ENCODE assay signal across 10 mouse cellular contexts in genomic region chr9:121791757-121792521, GRCm38 (mm10). TPM values are rescaled to one million over a fixed set of nuclear protein-coding genes. Genes with fewer than 3 reads are reported as not detected.
A peak's percentile ranks its signal among the peaks of the same experiment; 100 is the strongest.
DNase-seq lines count a peak whose midpoint lies in the region; ATAC-seq and TF ChIP-seq lines count a peak whose summit lies in the region.
"Had no signal": no experiment of that assay in that cellular context is flagged by ENCODE, and none has a peak within 500 bp of the region (broad histone marks: within the 10 kb centered on the region; RNA-seq: fewer than 3 reads in every experiment).

TSS of gene Hhatl (minus strand) at chr9:121792507.

- H3K9ac ChIP-seq in embryonic facial prominence, embryonic 12.5 days, result no peak within 1 kb of the TSS
- H3K9ac ChIP-seq in heart, embryonic 15.5 days, result peak within 1 kb of the TSS; percentile 47
- no peak within 1 kb of the TSS for H3K9ac ChIP-seq in forebrain, postnatal 0 days
- H3K9ac ChIP-seq: midbrain, embryonic 12.5 days had no signal

- H3K36me3 ChIP-seq in embryonic facial prominence, embryonic 12.5 days, result no peaks in the 10 kb centered on the region
- H3K36me3 ChIP-seq in heart, embryonic 15.5 days, result no peaks in the 10 kb centered on the region
- H3K36me3 ChIP-seq in forebrain, postnatal 0 days (ENCODE audit: insufficient read depth), result no peaks in the 10 kb centered on the region
- H3K36me3 ChIP-seq: midbrain, embryonic 12.5 days had no signal

- TF ChIP-seq CTCF in forebrain, postnatal 0 days (IDR thresholded peaks at IDR 0.05; ENCODE audit: low read depth), result no peak

- WGBS in embryonic facial prominence, embryonic 12.5 days, result 47% methylated on average over 24 of the region's 24 CpGs
- WGBS in heart, embryonic 15.5 days, result 25% methylated on average over 22 of the region's 24 CpGs
- 46% methylated on average over 24 of the region's 24 CpGs for WGBS in forebrain, postnatal 0 days

- H3K4me1 ChIP-seq in embryonic facial prominence, embryonic 12.5 days, result peaks cover 5% of the 10 kb centered on the region; the same call in 1 of the 2 replicates
- peaks cover 50% of the 10 kb centered on the region for H3K4me1 ChIP-seq in heart, embryonic 15.5 days (replicated peaks)
- no peaks in the 10 kb centered on the region for H3K4me1 ChIP-seq in forebrain, postnatal 0 days (ENCODE audit: insufficient read depth)

- no peaks in the 10 kb centered on the region for H3K9me3 ChIP-seq in embryonic facial prominence, embryonic 12.5 days
- no peaks in the 10 kb centered on the region for H3K9me3 ChIP-seq in heart, embryonic 15.5 days (replicated peaks)
- H3K9me3 ChIP-seq in forebrain, postnatal 0 days (ENCODE audit: low read length), result no peaks in the 10 kb centered on the region
- H3K9me3 ChIP-seq: midbrain, embryonic 12.5 days had no signal

- no peak within 1 kb of the TSS for H3K4me2 ChIP-seq in embryonic facial prominence, embryonic 12.5 days (replicated peaks)
- peak within 1 kb of the TSS; percentile 70 for H3K4me2 ChIP-seq in heart, embryonic 15.5 days
- no peak within 1 kb of the TSS for H3K4me2 ChIP-seq in forebrain, postnatal 0 days (ENCODE audit: low read depth)
- H3K4me2 ChIP-seq: midbrain, embryonic 12.5 days had no signal

- DNase-seq in frontal cortex, adult 2 months (ENCODE audit: extremely low spot score in 1 of 2, low spot score in 1 of 2), result peak in 1 of 2 experiments; percentile 53
- DNase-seq in frontal cortex, postnatal 14 days (ENCODE audit: low spot score in 2 of 2), result no peak
- peak; percentile 37 to 45 for DNase-seq in kidney, postnatal 36 days
- no peak for DNase-seq in urinary bladder, postnatal 4 days (ENCODE audit: low spot score in 2 of 2)
- DNase-seq in forebrain, postnatal 0 days, result no peak
- DNase-seq in adrenal gland, postnatal 10 days, result no peak

- no peak within 1 kb of the TSS for H3K27ac ChIP-seq in embryonic facial prominence, embryonic 12.5 days
- H3K27ac ChIP-seq in heart, embryonic 15.5 days, result peak within 1 kb of the TSS; percentile 89
- no peak within 1 kb of the TSS for H3K27ac ChIP-seq in forebrain, postnatal 0 days (ENCODE audit: low read depth, low read length)
- H3K27ac ChIP-seq: midbrain, embryonic 12.5 days had no signal

- H3K4me3 ChIP-seq in embryonic facial prominence, embryonic 12.5 days, result no peak within 1 kb of the TSS
- peak within 1 kb of the TSS; percentile 45 for H3K4me3 ChIP-seq in heart, embryonic 15.5 days
- H3K4me3 ChIP-seq in forebrain, postnatal 0 days (ENCODE audit: low read depth, low read length), result no peak within 1 kb of the TSS
- H3K4me3 ChIP-seq: midbrain, embryonic 12.5 days had no signal

- H3K27me3 ChIP-seq in embryonic facial prominence, embryonic 12.5 days, result no peaks in the 10 kb centered on the region
- H3K27me3 ChIP-seq in heart, embryonic 15.5 days, result peaks cover 13% of the 10 kb centered on the region
- H3K27me3 ChIP-seq in forebrain, postnatal 0 days (ENCODE audit: insufficient read depth, low read length), result no peaks in the 10 kb centered on the region

- 0 out of 2 replicates have a peak, but pooled peaks have one; percentile 35 for ATAC-seq in embryonic facial prominence, embryonic 12.5 days (ENCODE audit: insufficient number of reproducible peaks, insufficient read depth, low FRiP score, low TSS enrichment)
- ATAC-seq in heart, embryonic 15.5 days (replicated peaks; ENCODE audit: insufficient number of reproducible peaks, insufficient read depth, low FRiP score, low read depth), result peak; percentile 67
- no peak for ATAC-seq in forebrain, postnatal 0 days

RNA-seq across cellular contexts. Expression of gene Hhatl, which starts in this region (rescaled TPM):
- 17.7 and 19.6 TPM in 2 replicates for polyA plus RNA-seq in frontal cortex, adult 2 months (2012; rRNA removed)
- polyA plus RNA-seq in embryonic facial prominence, embryonic 12.5 days (2016; fragmentation: Nextera tagmentation; extraction: Ambion mirVana), result 0.40 TPM in 1 of 2 replicates, not detected in the other
- polyA plus RNA-seq in heart, embryonic 15.5 days (2015; fragmentation: Nextera tagmentation; extraction: Ambion mirVana), result 17.5 and 18.3 TPM in 2 replicates
- total RNA-seq in forebrain, postnatal 0 days (2014; rRNA removed), result 0.15 and 1.2 TPM in 2 replicates
- 0.15 and 0.39 TPM in 2 replicates for polyA plus RNA-seq in forebrain, postnatal 0 days (2015; fragmentation: Nextera tagmentation; extraction: Ambion mirVana)
- 10 to 100 TPM in 1 of 2 experiments, 1 to 10 TPM in 1; 4.3 to 17.4 TPM for total RNA-seq in adrenal gland, postnatal 10 days (2021)
- total RNA-seq: common myeloid progenitor, adult 5-6 weeks had no signal
- polyA plus RNA-seq: midbrain, embryonic 12.5 days had no signal

Comparison
In these comparisons a context has a peak if more than half of its experiments do, and no peak if none do; other contexts are left out.
1. RNA of gene Hhatl (polyA plus RNA-seq): 17.5 to 18.3 TPM in heart, embryonic 15.5 days and 17.7 to 19.6 TPM in frontal cortex, adult 2 months; 0.40 TPM in embryonic facial prominence, embryonic 12.5 days and 0.15 to 0.39 TPM in forebrain, postnatal 0 days; every median in the first group is over 10 times any median in the second.
2. Peak in ATAC-seq in embryonic facial prominence, embryonic 12.5 days; RNA of the gene not detected or under 1 TPM.
3. DNase-seq: peak in kidney, postnatal 36 days (2 of 2); none in frontal cortex, postnatal 14 days (0 of 2), urinary bladder, postnatal 4 days (0 of 2), forebrain, postnatal 0 days (single experiment) and adrenal gland, postnatal 10 days (single experiment).